Mouse (Mus musculus): ENCODE results near the gene Letmd1.
"Not testable (repeated sequence)": the region's sequence is repeated elsewhere in the genome, so short reads cannot be mapped to it uniquely, and the experiment has no call there.

The Letmd1 gene

GRCm38 (mm10) chr15:100468295-100469188, at the start of gene Letmd1:
Letmd1 (plus strand) TSS chr15:100469023.
- in situ Hi-C loops (cut with MboI, MseI): no loop called here

- in situ Hi-C loops (cut with MboI, MseI): no loop called here
Observed at GRCm38 (mm10) chr15:100419311-100419710, 49.5 kb upstream of the Letmd1 start.

GRCm38 (mm10) chr15:100419901-100420745, 48.7 kb upstream of the Letmd1 start:
- in situ Hi-C loops (cut with MboI, MseI): no loop called here

GRCm38 (mm10) chr15:100421059-100421757, 47.6 kb upstream of the Letmd1 start:
- in situ Hi-C loops (cut with MboI, MseI): no loop called here

- in situ Hi-C loops (cut with MboI, MseI): not testable (repeated sequence)
Observed at GRCm38 (mm10) chr15:100421758-100422197, 47.0 kb upstream of the Letmd1 start, which contains the start of gene Gm5475. Gm5475 (plus strand) TSS chr15:100422147.

GRCm38 (mm10) chr15:100422476-100422875, 46.3 kb upstream of the Letmd1 start:
- in situ Hi-C loops (cut with MboI, MseI): no loop called here

GRCm38 (mm10) chr15:100422899-100423860, 45.6 kb upstream of the Letmd1 start:
- in situ Hi-C loops (cut with MboI, MseI): no loop called here

GRCm38 (mm10) chr15:100423916-100424315, 44.9 kb upstream of the Letmd1 start:
- in situ Hi-C loops (cut with MboI, MseI): no loop called here

GRCm38 (mm10) chr15:100424396-100425122, 44.3 kb upstream of the Letmd1 start, which contains the start of gene Slc11a2:
Slc11a2 (minus strand) TSS chr15:100425072.
- in situ Hi-C loops (cut with MboI, MseI): no loop called here

GRCm38 (mm10) chr15:100428296-100428905, 40.4 kb upstream of the Letmd1 start:
- in situ Hi-C loops (cut with MboI, MseI): no loop called here

GRCm38 (mm10) chr15:100429959-100430565, 38.8 kb upstream of the Letmd1 start:
- in situ Hi-C loops (cut with MboI, MseI): no loop called here

GRCm38 (mm10) chr15:100433234-100433633, 35.6 kb upstream of the Letmd1 start:
- in situ Hi-C loops (cut with MboI, MseI): no loop called here

- in situ Hi-C loops (cut with MboI, MseI): no loop called here
Observed at GRCm38 (mm10) chr15:100436112-100436511, 32.7 kb upstream of the Letmd1 start.

GRCm38 (mm10) chr15:100436518-100436917, 32.3 kb upstream of the Letmd1 start:
- in situ Hi-C loops (cut with MboI, MseI): no loop called here

- in situ Hi-C loops (cut with MboI, MseI): no loop called here
Observed at GRCm38 (mm10) chr15:100443126-100443922, 25.5 kb upstream of the Letmd1 start.

GRCm38 (mm10) chr15:100446887-100447286, 21.9 kb upstream of the Letmd1 start:
- in situ Hi-C loops (cut with MboI, MseI): no loop called here

- in situ Hi-C loops (cut with MboI, MseI): no loop called here
Observed at GRCm38 (mm10) chr15:100448572-100448971, 20.3 kb upstream of the Letmd1 start.

- in situ Hi-C loops (cut with MboI, MseI): no loop called here
Observed at GRCm38 (mm10) chr15:100449495-100449894, 19.3 kb upstream of the Letmd1 start.
